Mouse (Mus musculus) bone marrow, adult 2 months (tissue): ENCODE results near the gene Tcte2. TPM values are rescaled to one million over a fixed set of nuclear protein-coding genes. Genes with fewer than 3 reads are reported as not detected.

Source experiments
- H3K27ac ChIP-seq: fragments of 200-500 bp; 2 replicates; pipeline ENCODE4 v1.5.1; 2012; ENCODE audit warnings: low read depth, mild to moderate bottlenecking, control low read depth, inconsistent platforms, low read length; ENCODE audit not compliant: control insufficient read depth, poor library complexity, insufficient read depth
- H3K4me1 ChIP-seq: fragments of 200-500 bp; 2 replicates; pipeline ENCODE4 v1.6.1; 2011; ENCODE audit warnings: low read length; ENCODE audit not compliant: control insufficient read depth, insufficient read depth
- H3K4me3 ChIP-seq: fragments of 200-500 bp; replicated peaks from 2 replicates; pipeline ENCODE3; 2011; ENCODE audit warnings: mild to moderate bottlenecking, low read depth, low read length, control low read depth; ENCODE audit not compliant: control insufficient read depth
- CTCF ChIP-seq: fragments of 200-500 bp; IDR thresholded peaks from 2 replicates; pipeline ENCODE4 v1.5.1; 2011; ENCODE audit warnings: low read length, control low read depth; ENCODE audit not compliant: control insufficient read depth, insufficient read depth
- POLR2A ChIP-seq: fragments of 200-500 bp; IDR thresholded peaks from 2 replicates; pipeline ENCODE4 v1.6.1; 2011; ENCODE audit warnings: low read depth, mild to moderate bottlenecking, control low read depth, low read length, borderline replicate concordance; ENCODE audit not compliant: control insufficient read depth
- WGBS: fragments of 180-500 bp; shearing (Covaris S2); methylation state at CpG from one replicate; pipeline ENCODE4 v1.1.7; 2018; 5-methylcytosine and 5-hydroxymethylcytosine counted together
- polyA plus RNA-seq: library from polyadenylated mRNA; stranded (reverse); fragments of >200 nt; gene quantifications from 2 replicates; pipeline ENCODE4 v1.2.4, GENCODE M21; 2011; ENCODE audit warnings: low replicate concordance; ENCODE audit not compliant: missing spikeins, insufficient read depth, insufficient read length

The Tcte2 gene
- polyA plus RNA-seq, 1 experiment, result 4.1 TPM

DNA sequence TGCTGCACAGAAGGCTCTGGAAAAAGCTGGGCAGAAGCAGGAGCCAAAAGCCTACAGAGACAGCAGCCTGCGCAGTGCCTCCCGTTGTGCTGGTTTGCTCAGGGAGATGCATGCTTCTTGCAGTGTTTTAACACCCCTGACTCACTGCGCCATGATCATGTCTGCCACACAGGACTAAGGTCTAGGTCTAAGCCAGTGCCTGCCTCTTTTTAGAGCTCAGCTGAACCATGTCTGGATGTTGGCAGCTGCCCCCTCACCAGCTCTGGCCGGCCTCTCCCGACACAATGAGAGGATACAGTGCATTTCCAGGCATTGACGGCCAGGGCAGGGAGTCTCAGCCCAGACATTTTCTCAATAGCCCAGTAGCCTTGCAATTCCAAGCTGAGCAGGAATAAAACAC lies 24.3 kb downstream of the Tcte2 start:
- H3K27ac ChIP-seq, result no peak overlapping the region
- TF ChIP-seq CTCF (no peak), POLR2A (no peak)
- 82% methylated on average over 6 of the region's 6 CpGs for WGBS

DNA sequence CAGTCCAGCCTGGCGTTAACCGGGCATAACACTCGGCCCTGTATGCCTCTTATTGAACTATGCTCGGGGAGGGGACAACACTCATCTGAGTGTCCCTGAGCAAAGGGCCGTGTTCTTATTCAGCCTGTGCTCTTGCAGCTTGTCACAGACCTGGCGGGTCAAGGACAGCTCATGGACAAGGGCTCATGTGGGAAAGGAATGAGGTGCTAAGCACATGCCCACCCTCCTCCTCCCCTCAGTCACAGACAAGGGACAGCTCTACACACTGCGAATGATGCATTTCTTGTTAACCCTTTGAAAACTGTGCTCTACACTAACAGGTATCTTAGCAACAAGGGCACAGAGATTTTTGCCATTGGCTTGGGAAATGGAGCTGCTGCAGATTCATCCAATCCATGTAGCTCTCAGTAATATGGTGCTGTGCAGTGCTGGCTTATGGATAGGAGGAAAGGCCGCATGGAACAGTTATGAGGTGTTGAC lies 25.8 kb downstream of the Tcte2 start:
- Histone ChIP-seq H3K27ac (no peak overlapping the region), H3K4me3 (no peak overlapping the region), H3K4me1 (no peaks in the 10 kb centered on the region; the same call in 1 of the 2 replicates)
- 85% methylated on average over 8 of the region's 8 CpGs for WGBS
- TF ChIP-seq POLR2A (no peak), CTCF (no peak)

More for the DNA sequence above, 24.3 kb downstream of the Tcte2 start:
- H3K4me3 ChIP-seq, result no peak overlapping the region
- H3K4me1 ChIP-seq, result no peaks in the 10 kb centered on the region; the same call in 1 of the 2 replicates

DNA sequence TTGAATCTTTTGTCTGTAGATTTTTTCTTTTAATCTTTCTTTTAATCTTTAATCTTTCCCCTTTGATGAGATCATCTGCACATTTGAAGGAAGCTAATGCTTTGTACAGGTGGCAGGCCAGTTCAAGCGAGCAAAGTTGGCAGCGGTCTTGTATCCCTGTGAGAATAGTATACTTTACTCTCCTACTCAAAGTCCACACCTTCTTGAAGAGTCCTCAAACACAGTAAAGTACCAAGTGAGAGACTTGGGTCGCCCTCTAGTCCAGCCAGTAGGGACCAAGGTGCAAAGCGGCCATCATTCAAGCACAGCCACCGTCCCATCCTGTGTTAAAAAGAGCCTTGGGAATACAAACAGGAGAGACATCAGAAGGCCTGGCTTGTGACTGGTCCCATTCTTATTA lies 26.6 kb downstream of the Tcte2 start:
- WGBS, result 82% methylated on average over 5 of the region's 5 CpGs
- H3K4me3 ChIP-seq, result no peak overlapping the region
- no peak overlapping the region for H3K27ac ChIP-seq
- TF ChIP-seq POLR2A (no peak), CTCF (no peak)
- no peaks in the 10 kb centered on the region; the same call in 1 of the 2 replicates for H3K4me1 ChIP-seq

DNA sequence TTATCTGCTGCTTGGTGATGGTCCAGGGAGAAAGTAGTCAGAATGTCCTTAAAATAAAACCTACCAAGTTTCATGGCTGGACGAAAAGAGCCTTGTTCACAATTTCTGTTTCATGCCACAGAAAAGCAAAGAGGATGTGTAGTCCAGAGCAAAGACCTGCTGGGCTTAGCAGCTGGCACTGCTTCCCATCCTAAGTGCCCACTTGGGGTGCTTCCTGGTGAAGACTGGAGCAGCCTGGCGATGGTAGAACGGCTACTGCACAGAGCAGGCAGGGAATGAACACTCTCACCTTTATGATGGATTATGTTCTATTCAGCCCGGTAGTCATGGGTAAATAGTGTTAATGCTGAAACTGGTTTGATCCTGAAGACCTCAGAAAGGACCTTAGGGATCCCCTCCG lies 27.7 kb downstream of the Tcte2 start:
- whole genome bisulfite sequencing, result 84% methylated on average over 5 of the region's 5 CpGs
- TF ChIP-seq POLR2A (no peak), CTCF (no peak)

DNA sequence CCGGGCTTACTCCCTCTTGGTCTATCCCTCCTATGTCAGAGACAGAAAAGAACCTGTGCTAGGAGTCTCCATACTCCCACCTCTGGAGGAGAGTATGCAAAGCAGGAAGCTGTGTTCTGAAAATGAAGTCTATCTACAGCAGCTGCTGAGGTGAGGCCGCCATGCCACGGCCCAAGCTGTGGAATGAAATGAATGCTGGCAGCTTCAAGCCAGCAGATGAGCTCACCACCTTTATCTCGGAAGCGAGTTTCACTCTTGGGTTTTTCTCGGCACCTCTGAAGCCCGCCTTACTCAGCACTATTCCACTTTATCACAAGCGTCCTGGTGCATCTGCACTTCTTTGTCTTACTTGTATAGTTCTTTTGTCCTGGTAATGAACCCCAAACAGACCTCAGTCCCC lies 28.9 kb downstream of the Tcte2 start:
- TF ChIP-seq CTCF (no peak), POLR2A (no peak)
- no peaks in the 10 kb centered on the region for H3K4me1 ChIP-seq
- no peak overlapping the region for H3K27ac ChIP-seq
- WGBS, result 68% methylated on average over 8 of the region's 8 CpGs
- H3K4me3 ChIP-seq, result no peak overlapping the region

More for the DNA sequence above, 27.7 kb downstream of the Tcte2 start:
- Histone ChIP-seq H3K27ac (no peak overlapping the region), H3K4me3 (no peak overlapping the region), H3K4me1 (no peaks in the 10 kb centered on the region; the same call in 1 of the 2 replicates)

DNA sequence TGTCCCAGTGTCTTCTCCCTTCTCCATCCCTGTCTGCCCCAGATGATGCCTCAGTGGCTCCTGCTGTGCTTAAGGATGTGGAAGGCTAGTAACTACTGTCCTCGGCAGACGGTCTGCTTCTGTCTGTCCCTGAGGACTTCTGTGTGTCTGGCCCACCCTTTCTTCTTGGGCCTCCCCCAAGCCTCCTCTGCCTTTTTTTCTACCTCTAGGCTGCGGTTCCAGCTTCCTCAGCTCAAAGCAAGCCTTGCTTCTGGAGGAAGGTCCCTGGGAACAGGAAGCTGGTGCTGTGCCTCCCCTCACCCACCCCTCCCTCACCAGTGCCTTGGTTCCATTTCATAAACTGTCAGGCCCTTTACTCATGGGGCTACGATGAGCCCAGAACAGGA lies 29.9 kb downstream of the Tcte2 start:
- Histone ChIP-seq H3K4me3 (no peak overlapping the region), H3K27ac (no peak overlapping the region), H3K4me1 (no peaks in the 10 kb centered on the region)
- no peak for TF ChIP-seq CTCF
- no peak for TF ChIP-seq POLR2A
- WGBS, result 4% methylated on average over 4 of the region's 4 CpGs

DNA sequence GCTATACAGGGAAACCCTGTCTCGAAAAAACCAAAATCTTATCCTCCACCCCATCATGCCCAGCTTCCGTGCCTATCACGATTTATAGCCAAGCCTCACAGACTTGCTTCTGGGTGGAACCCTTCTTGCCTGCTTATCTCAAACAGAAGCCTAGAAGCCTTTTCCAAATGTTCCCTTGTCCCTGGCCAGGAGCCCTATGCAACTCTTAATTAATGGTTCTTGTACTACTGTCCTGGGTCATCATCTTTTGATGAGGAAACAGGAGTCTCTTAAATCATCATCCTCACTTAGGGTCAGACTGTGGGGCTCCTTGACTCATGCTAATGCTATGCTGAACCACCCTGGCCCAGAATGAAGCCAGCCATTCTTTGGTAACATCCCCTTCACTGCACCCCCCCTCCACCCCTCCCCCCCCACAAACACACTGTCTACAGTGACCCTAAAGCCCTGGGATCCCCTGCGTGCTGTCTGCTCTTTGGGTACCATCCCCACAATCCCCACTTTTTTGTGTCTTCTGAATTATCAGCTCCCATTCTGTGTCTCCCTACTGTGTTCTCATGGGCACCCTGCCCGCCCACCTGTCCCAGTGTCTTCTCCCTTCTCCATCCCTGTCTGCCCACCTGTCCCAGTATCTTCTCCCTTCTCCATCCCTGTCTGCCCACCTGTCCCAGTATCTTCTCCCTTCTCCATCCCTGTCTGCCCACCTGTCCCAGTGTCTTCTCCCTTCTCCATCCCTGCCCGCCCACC lies 30.5 kb downstream of the Tcte2 start:
- Histone ChIP-seq H3K27ac (no peak overlapping the region), H3K4me3 (no peak overlapping the region), H3K4me1 (no peaks in the 10 kb centered on the region)
- TF ChIP-seq POLR2A (no peak), CTCF (no peak)
- 71% methylated on average over 6 of the region's 6 CpGs for WGBS

DNA sequence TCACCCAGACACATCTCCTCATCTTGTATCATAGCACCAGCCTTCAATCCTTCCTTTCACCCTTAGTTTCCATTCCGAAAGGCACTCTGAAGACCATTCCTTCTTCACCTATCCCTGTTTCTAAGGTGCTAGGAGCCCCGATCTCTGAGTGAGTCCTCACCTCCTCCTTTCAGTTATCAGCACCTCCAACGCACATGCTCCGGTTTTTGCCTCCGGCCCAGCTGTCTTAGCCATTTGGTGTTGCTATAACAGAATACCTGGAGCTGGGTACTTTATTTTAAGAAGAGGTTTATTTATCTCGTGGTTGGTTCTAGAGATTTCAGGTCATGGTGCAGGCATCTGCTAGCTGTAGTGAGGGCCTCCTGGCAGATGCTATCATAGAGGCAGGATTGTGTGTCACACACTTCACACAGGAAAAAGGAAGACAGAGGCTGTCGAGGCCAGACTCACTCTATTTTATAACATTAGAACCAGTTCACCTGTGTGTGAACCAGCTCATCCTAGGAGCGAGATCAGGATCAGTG lies 34.7 kb downstream of the Tcte2 start:
- 72% methylated on average over 8 of the region's 8 CpGs for WGBS
- no peak for TF ChIP-seq POLR2A
- TF ChIP-seq CTCF, result no peak
- Histone ChIP-seq H3K27ac (no peak overlapping the region), H3K4me1 (no peaks in the 10 kb centered on the region), H3K4me3 (no peak overlapping the region)
